Mouse (Mus musculus) bone marrow, adult 2 months (tissue): ENCODE data around the gene 2810408A11Rik.

Experiments
- CTCF ChIP-seq: fragments of 200-500 bp; IDR thresholded peaks from 2 replicates; pipeline ENCODE4 v1.5.1; 2011; ENCODE audit warnings: low read length, control low read depth; ENCODE audit not compliant: control insufficient read depth, insufficient read depth
- POLR2A ChIP-seq: fragments of 200-500 bp; IDR thresholded peaks from 2 replicates; pipeline ENCODE4 v1.6.1; 2011; ENCODE audit warnings: low read depth, mild to moderate bottlenecking, control low read depth, low read length, borderline replicate concordance; ENCODE audit not compliant: control insufficient read depth

DNA sequence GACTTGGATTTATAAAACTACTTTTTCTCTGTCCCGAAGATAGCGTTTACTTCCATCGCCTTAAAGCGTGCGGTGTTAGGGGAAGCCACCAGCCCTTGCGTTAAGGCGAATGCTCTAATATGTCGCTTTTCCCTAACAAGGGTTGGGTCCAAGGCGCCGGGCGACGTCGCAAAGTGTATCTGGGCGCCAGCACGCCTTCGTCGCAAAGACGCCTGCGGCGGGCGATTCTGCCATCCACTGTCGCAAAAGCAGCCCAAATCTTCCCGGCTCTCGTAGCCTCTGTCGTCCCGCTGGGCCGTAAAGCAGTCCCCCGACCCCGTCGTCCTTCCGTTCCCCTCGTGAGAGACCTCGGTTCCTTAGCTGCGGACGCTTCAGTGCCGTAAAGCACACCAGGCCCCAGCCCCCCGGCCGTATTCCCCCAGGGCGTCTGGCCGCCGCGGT lies 639 bp upstream of the 2810408A11Rik start:
- TF ChIP-seq CTCF (no peak), POLR2A (peak; percentile 61; the same call in 1 of the 2 replicates)
